Comparison of ENCODE assay signal across 12 mouse cellular contexts in the genomic region with DNA sequence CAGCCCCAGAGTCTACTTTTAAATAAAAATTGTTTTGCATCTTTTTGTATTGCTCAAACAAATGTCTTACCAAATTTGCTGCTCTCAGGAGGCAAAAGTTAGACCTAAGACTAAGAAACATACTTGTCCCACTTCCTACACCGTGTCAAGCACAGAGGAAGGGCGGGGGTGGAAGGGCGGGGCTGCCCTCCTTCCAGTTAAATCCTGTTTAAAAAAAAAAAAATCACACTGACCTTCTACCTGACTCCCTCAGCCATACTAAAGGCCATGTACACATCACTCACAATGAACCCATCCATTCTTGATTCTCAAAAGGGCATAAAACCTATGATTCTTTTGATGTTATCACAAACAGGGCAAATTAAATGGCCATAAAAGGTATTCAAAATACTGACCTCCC.
"Had no signal": no experiment of that assay in that cellular context is flagged by ENCODE, and none has a peak within 500 bp of the region (broad histone marks: within the 10 kb centered on the region; RNA-seq: fewer than 3 reads in every experiment).

No protein-coding gene starts in this region.

- H3K4me2 ChIP-seq: lung, embryonic 14.5 days; midbrain, embryonic 13.5 days; midbrain, embryonic 15.5 days; neural tube, embryonic 12.5 days had no signal

- DNase-seq: lung, adult 18-20 months; lung, embryonic 14.5 days; lung, postnatal 10 days; lung, postnatal 4 days; right cerebral cortex, postnatal 14 days; thymus, adult 18-20 months; thymus, postnatal 14 days; thymus, postnatal 36 days had no signal

- H3K27ac ChIP-seq: midbrain, embryonic 10.5 days; midbrain, embryonic 13.5 days; midbrain, embryonic 15.5 days; neural tube, embryonic 12.5 days had no signal

- ATAC-seq: midbrain, embryonic 13.5 days; midbrain, embryonic 15.5 days had no signal

- H3K9me3 ChIP-seq: midbrain, embryonic 10.5 days; midbrain, embryonic 13.5 days; midbrain, embryonic 15.5 days; neural tube, embryonic 12.5 days had no signal

- H3K27me3 ChIP-seq: midbrain, embryonic 13.5 days; midbrain, embryonic 15.5 days; neural tube, embryonic 12.5 days had no signal

- H3K4me1 ChIP-seq: midbrain, embryonic 10.5 days had no signal

- H3K4me3 ChIP-seq: midbrain, embryonic 10.5 days; midbrain, embryonic 13.5 days; midbrain, embryonic 15.5 days; neural tube, embryonic 12.5 days had no signal

- H3K9ac ChIP-seq: lung, embryonic 14.5 days; midbrain, embryonic 13.5 days; midbrain, embryonic 15.5 days; neural tube, embryonic 12.5 days had no signal
